Mouse (Mus musculus): ENCODE data around the gene Pip4k2a.

Gene Pip4k2a

DNA sequence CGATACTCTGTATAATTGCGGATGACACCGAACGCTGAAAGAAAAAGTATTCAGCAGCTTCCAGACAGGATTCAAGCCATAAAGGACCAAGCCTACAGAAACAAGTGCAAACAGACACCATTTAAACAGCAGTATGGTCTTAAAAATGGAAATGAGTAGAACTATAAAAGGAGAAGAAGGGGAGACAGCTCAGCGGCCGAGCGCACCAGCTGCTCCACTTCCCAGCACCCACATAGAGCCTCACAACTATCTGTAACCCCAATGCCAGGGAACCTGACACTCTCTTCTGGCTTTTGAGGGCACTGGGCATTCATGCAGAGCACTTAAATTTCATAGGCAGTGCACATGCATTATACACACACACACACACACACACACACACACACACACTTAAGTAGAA lies 18.3 kb downstream of the Pip4k2a start:
- no peak for DNase-seq (ENCODE audit: low read depth, low spot score)

DNA sequence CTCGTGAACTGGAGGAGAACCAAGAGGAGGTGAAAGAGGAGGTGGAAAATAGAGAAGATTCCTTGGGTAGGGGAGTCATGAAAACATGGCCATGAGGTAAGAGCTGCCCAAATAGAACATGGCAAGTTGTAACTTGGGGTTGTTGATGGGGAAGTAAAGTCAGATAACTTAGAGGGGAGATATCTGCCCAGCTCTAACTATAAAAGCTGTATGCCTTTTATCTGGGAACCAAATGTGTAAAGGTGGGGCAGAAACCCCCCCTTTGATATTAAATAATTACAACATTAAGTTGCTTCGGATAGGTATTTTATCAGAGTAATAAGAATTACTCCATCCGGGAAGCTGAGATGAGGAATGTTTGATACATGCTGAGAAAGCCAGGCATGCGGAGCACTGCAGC lies 18.9 kb downstream of the Pip4k2a start:
- DNase-seq (ENCODE audit: low read depth, low spot score), result no peak

- peak; percentile 38 for DNase-seq (ENCODE audit: low read depth, low spot score)
These were observed 20.6 kb downstream of the Pip4k2a start for GRCm38 (mm10) chr2:18977201-18977805.

DNA sequence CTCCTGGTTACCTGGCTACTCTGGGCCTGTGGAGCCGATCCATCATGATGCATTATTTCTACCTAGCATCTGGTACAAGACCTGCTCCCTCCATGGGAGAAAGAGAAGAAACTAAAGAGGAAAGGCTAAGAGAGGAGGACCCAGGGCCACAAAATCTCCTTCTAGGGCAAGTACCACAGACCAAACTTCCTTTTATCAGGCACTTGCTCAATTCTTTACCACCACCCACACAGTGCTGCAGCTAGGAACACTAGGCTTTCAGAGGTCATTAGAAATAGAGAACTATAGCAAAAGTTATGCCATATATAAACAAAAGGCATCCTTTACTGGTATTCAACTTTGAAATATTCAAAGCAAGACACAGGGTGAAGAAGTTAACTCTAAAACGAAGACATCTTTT lies 21.8 kb downstream of the Pip4k2a start:
- DNase-seq (ENCODE audit: low read depth, low spot score), result peak; percentile 28

DNA sequence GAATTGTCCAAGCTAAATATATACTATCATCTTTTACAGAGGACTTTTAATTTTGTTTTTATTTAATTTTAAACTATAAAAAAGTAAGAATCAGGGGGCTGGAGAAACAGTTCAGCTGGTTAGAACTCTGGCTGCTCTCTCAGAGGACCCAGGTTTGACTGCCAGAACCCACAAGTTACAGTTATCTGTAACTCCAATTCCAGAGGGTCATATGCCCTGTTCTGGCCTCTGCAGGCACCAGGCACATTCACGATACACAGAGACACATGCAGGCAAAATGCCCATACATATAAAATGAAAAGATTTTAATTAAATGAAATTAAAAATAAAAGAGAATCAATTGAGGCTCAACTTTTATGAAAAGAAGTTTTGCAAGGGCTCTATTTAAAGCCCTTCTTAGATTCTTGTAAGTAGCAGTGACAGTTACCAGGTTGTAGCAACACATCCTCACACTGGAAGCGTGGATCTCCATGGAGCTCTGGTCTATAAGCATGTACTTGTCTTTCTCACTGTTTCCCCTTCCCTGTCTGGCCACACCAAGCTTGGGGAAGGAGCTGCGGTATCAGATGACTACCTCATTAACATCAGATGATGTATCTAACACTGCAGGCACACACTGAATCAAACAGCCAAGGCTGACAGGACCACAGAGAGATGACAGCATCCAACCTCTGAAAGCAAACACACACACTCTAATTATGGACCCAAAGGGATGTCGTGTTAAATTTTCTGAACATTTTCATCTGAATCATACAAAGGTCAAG lies 22.9 kb downstream of the Pip4k2a start:
- no peak for DNase-seq (ENCODE audit: low read depth, low spot score)

- DNase-seq (ENCODE audit: low read depth, low spot score), result no peak
These were observed 26.4 kb downstream of the Pip4k2a start for GRCm38 (mm10) chr2:18971564-18971963.

GRCm38 (mm10) chr2:18970461-18970860 lies 27.5 kb downstream of the Pip4k2a start:
- DNase-seq (ENCODE audit: low read depth, low spot score), result no peak

DNA sequence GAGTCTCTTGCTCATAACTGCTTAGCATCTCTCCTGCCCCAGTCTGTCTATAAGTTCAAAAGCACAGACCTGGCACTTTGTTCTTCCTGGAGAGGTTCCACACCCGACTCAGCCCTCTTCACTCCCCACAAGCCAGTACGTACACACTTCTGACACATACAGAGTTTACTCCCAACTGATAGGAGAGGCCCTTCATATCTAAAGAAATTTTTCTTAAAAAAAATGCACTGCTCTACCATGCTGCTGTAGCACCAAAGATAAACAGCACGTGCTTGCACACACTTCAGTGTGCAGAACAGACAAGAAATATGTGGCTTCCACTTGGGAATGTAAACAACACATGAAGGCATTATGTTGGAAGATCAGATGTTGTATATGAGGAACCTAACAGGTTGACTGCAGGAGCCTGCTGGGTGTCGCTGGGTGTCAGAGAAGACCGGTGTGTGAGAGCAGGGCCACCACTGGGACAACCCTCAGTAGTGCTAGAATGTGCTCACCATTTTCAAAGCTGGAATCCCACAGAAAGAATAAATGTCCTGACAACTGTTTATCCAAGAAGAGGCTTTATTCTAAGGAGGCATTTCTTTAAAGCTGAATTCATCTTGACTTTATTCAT lies 28.8 kb downstream of the Pip4k2a start:
- DNase-seq (ENCODE audit: low read depth, low spot score), result peak; percentile 49

GRCm38 (mm10) chr2:18967451-18968063 lies 30.4 kb downstream of the Pip4k2a start:
- DNase-seq (ENCODE audit: low read depth, low spot score), result no peak

GRCm38 (mm10) chr2:18966566-18966965 lies 31.4 kb downstream of the Pip4k2a start:
- no peak for DNase-seq (ENCODE audit: low read depth, low spot score)

DNA sequence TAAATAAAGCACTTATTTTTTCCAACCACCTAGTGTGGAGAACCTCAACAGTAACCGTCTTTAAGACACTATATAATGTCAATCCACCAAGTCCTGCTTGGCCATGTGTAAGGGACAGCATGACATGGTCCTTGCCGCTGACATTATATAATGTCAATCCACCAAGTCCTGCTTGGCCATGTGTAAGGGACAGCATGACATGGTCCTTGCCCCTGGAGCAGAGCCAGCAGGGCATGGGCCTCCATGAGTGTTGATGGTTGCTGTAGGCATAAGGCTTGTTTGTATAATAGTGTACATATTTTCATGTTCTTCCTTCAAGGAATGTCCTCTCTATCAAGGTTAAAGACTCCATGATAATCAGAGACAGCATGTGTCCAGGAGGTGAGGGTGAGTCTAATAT lies 32.0 kb downstream of the Pip4k2a start:
- no peak for DNase-seq (ENCODE audit: low read depth, low spot score)

DNA sequence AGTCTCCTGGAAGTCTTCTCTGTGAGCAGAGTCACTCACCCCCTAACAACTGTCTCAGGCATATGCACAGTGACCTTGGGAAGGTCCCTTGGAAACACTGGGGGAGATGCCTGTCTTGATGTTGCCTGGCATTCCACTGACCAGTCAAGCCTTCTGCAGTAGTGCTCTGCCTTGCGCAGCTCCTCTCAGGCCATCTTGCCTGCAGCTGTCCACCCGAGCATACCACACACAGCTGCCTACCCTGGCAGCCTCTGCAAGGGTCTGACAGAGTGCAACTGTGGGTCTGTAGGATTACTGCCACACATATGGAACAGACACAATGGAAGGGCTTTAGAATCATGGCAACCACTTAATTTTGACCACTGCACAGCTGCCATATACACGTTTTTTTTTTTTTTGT lies 32.8 kb downstream of the Pip4k2a start:
- no peak for DNase-seq (ENCODE audit: low read depth, low spot score)

DNA sequence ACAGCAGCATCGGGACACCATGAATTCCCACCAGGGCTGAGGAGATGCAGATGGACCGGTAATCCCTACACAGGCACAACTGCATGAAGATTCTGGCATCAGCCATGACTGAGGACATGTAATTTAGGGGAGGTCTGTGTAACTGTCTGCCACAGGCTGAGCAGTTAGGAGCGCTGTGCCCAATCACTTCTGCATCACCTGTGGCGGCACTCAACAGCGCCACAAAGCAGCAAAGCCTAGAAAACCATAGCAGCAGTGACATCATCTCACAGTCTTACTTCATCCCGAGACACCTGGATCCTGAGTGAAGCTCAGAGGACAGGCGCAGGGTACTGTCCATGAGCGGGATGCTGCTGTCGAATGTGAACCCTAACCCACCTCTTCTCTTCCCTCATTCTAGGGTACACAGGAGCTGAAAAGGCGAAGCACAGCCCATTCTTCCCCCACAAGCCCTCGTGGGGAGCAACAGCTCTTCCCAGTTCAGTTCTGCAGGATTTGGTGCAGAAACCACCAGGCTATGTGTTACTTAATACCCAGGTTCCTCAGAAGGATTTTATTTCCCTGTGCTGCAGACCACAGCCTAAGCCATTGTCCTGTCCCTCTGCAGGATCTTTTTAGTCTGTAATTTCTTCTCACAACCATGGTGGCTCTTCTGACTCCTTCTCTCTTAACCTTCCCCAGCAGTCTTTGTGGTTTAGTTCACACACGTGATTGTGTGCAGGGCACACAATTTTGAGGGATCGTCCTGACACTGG lies 34.5 kb downstream of the Pip4k2a start:
- no peak for DNase-seq (ENCODE audit: low read depth, low spot score)

DNA sequence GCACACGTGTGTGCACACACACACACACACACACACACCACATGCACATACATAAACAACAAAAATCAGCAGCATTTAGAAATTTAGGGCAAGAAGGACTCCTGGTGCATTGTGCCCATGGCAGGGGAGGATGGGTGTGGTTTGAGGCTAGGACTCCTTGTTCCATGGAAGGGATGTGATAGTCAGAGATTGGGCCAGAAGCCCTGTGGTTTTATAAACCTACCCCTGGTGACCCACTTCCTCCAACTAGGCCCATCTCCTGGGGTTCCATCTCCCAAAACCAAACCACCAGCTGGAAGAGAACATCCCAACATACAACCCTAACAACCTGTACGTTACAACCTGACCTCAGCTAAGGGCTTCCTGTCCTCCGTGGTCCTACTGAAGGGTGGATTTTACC lies 35.4 kb downstream of the Pip4k2a start:
- peak; percentile 50 for DNase-seq (ENCODE audit: low read depth, low spot score)

- no peak for DNase-seq (ENCODE audit: low read depth, low spot score)
These were observed 37.5 kb downstream of the Pip4k2a start for GRCm38 (mm10) chr2:18960376-18960973.

DNA sequence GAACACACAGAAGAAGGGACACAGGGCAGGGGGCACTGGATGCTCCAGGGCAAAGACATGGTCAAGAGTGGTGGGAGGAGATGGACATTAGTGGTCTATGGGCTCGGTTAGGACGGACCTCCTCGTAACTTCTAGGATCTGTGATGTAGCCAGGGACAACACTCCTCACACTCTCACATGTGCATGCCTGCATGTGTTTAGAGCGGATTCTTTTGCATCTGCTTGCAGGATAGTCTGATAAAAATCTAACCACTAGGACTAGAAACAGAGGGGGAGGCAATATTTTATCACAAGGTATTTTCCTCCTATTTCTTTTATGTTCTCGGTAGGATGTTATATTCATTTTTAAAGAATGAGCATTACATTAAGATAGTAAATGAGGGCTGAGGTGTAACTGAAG lies 38.4 kb downstream of the Pip4k2a start:
- DNase-seq (ENCODE audit: low read depth, low spot score), result peak; percentile 58

DNA sequence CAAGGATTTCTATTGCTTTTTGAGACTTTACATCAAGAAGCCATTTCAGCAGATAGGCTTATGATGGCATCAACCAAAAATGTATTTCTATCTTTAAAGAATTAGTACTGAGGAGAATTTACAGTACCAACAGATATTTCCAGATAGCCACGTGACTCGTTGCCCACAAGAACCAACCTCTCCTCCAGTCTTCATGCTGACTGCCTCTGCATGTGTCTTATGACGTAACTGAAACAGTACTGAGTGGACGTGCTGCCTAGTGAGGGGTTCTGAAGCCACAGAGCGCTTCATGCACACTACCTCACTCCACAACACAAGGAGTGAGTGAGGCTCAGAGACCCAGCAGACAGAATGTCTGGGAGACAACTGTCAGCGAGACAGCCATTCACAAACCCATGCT lies 38.9 kb downstream of the Pip4k2a start:
- peak; percentile 87 for DNase-seq (ENCODE audit: low read depth, low spot score)

- peak; percentile 87 for DNase-seq (ENCODE audit: low read depth, low spot score)
These were observed 39.4 kb downstream of the Pip4k2a start for GRCm38 (mm10) chr2:18958501-18958900.

DNA sequence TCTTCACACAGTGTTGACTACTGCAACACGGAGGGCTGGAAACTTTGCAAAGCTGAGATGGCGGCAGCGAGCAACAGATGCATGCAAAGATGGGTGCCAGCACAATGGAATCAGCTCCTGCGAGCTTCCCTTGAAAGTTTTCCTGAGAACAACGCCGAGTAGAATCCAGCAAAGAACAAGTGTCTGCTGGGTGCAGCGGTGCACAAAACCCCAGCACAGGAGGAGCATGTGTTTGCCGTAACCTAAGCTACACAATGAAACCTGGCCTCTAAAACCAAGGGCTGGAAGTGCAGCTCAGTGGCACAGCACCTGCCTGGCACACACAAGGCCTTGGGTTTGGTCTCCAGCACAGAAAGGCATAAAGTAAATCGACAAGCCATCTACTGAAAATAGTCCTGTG lies 39.9 kb downstream of the Pip4k2a start:
- peak; percentile 51 for DNase-seq (ENCODE audit: low read depth, low spot score)

- peak; percentile 68 for DNase-seq (ENCODE audit: low read depth, low spot score)
These were observed 40.5 kb downstream of the Pip4k2a start for GRCm38 (mm10) chr2:18957459-18957858.

DNA sequence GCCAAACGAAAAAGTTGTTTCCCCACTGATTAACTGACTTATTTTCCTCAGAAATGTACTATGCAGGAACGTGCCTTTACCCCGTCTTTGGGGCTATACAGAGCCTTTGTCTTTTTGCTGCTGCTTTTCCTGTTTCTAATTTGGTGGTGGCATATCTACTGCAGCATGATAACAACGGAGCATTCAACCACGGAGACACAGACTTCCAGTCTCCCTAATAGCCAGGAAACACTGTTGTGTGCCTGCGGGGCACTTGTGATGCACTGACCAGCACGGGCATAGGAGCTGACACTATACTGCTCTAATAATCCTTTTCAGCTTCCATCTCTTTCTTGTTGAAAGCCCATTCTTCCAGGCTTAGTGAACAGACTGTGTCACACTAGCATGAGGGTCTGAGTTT lies 41.0 kb downstream of the Pip4k2a start:
- no peak for DNase-seq (ENCODE audit: low read depth, low spot score)

Measured in CD4-positive helper T cell, adult 2 months (primary cell).